Mouse (Mus musculus): ENCODE data around the gene Ubxn6. TPM values are rescaled to one million over a fixed set of nuclear protein-coding genes. Genes with fewer than 3 reads are reported as not detected.

The Ubxn6 gene
- polyA plus RNA-seq, 1 experiment from 2014 or later: 38.8 TPM

DNA sequence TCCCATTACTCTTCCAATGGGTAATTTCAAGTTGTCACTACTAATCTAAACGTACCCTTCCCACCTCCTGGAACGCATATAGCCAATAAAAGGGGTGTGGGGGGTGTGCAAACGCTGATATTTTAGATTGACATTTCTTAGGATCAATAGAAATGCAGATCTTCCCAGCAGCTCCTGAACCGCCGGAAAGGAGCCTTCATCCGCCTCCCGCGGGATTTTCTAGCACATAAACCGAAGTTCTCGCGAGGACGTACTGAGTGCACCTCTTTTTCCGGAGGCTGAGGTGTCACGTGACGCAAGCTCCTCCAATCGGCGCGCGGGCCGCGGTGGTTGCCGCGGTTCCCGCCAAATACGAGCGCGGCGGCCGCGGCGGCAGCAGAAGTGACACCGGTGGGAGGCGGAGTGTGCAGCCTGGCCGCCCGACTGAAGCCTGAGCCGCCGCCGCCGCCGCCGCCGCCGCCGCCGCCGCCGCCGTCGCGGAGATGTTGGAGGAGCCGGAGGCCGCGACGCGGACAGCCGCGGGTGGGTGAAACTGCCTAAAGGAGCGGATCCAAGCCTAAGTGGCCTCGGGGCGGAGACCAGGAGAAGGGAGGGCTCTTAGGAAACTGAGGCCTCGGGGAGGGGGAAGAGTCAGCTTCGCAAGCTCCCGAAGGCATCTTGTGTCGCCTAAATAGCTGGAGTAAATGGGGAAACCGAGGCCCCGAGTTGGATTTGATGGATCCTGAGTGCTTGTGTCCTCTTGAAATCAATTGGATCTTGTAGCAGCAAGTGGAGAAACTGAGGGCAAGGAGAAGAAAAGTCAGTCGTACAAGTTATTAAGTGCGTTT is 34.6 kb downstream of the Ubxn6 start, which contains the start of gene Chaf1a:
TSS of gene Chaf1a (plus strand) at position 410 of the 827 bp plus-strand sequence.
- peak; percentile 90 for ATAC-seq (ENCODE audit: low read depth)
- no peaks in the 10 kb centered on the region for H3K9me3 ChIP-seq (ENCODE audit: control insufficient read depth, low read length)
- peak within 1 kb of the TSS; percentile 87 for H3K4me2 ChIP-seq (ENCODE audit: low read depth, low read length)
- H3K36me3 ChIP-seq (ENCODE audit: control insufficient read depth, insufficient read depth, low read length): 0 out of 2 replicates have a peak, but pooled peaks cover under 1% of the 10 kb centered on the region
- H3K4me1 ChIP-seq (replicated peaks; ENCODE audit: control insufficient read depth, insufficient read depth, low read length): peaks cover 18% of the 10 kb centered on the region
- H3K4me3 ChIP-seq (ENCODE audit: low read length): peak within 1 kb of the TSS; percentile 86
- WGBS: 1% methylated on average over 67 of the region's 68 CpGs
- no peaks in the 10 kb centered on the region for H3K27me3 ChIP-seq (ENCODE audit: control insufficient read depth, insufficient read depth, low read depth, low read length)
- H3K9ac ChIP-seq (ENCODE audit: low read length): peak within 1 kb of the TSS; percentile 87
- H3K27ac ChIP-seq (ENCODE audit: low read length): peak within 1 kb of the TSS; percentile 87

DNA sequence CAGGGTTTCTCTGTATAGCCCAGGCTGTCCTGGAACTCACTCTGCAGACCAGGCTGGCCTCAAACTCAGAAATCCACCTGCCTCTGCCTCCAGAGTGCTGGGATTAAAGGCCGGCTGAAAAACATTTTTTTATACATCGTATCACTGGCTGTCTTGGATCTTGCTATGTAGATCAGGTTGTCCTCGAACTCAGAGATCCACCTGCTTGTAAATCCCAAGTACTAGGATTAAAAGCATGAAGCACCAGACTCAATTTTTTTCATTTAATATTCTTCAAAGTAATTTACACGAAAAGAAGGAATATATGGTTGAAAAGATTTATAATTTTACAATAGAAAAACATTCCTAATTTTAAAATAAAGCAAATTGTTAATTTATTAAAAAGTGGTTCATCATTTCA is 35.5 kb downstream of the Ubxn6 start:
- Histone ChIP-seq H3K9me3 (ENCODE audit: control insufficient read depth, low read length) (no peaks in the 10 kb centered on the region), H3K9ac (ENCODE audit: low read length) (peak overlapping the region; percentile 62; the same call in 1 of the 2 replicates), H3K27ac (ENCODE audit: low read length) (peak overlapping the region; percentile 56), H3K4me2 (ENCODE audit: low read depth, low read length) (peak overlapping the region; percentile 49), H3K4me1 (replicated peaks; ENCODE audit: control insufficient read depth, insufficient read depth, low read length) (peaks cover 25% of the 10 kb centered on the region), H3K27me3 (ENCODE audit: control insufficient read depth, insufficient read depth, low read depth, low read length) (no peaks in the 10 kb centered on the region), H3K36me3 (ENCODE audit: control insufficient read depth, insufficient read depth, low read length) (no peaks in the 10 kb centered on the region), H3K4me3 (ENCODE audit: low read length) (peak overlapping the region; percentile 86)
- no peak for ATAC-seq (ENCODE audit: low read depth)
- WGBS: 74% methylated on average over 4 of the region's 4 CpGs

DNA sequence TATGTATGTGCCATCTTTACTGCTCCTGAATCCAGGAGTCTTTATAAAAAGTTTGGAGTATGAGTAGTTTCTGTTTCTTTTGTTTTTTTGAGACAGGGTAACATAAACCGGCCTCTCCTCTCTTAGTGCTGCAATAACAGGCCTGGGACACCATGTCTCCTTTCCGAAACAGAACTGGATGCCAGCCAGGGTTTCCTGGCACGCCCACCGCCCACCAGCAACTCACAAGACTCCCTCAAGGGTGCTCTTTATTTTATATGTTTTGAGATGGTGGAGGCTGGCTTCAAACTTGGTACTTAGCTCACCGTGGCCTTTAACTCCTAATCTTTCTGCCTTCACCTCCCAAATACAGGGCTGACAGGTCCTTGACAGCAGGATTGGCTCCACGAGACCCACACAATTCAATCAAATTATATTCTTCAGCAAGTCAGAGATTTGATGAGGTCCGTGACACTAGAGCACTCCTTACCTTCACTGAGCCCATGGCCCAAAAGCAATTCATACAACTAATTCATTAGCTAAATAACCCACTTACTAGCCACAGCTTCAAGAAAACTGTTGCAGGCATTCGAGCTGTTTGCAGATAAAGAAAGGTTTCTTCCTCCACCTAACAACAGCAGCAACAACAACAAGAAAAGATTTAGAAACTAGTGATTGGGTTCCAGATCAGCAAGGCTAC is 36.1 kb downstream of the Ubxn6 start:
- ATAC-seq (ENCODE audit: low read depth): no peak
- no peak overlapping the region for H3K9ac ChIP-seq (ENCODE audit: low read length)

DNA sequence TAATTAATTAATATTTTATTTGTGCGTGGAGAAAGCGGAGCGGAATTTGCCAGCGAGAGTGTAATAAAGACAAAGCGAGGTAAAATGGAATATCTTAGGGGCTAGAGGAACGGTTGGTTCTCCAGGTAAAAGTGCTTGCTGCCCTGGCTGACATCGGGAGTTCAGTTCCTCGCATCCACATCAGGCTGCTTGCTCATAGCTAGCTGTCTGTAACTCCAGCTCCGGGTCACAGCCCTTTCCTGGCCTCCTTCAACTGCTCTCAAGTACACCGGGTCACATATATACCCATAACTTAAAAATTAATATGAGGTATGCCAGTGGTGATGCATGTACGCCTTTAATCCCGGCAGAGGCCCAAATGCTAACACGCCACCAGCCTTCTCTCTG is 37.9 kb downstream of the Ubxn6 start:
- Histone ChIP-seq H3K27me3 (ENCODE audit: control insufficient read depth, insufficient read depth, low read depth, low read length) (no peaks in the 10 kb centered on the region), H3K9me3 (ENCODE audit: control insufficient read depth, low read length) (no peaks in the 10 kb centered on the region), H3K27ac (ENCODE audit: low read length) (no peak overlapping the region), H3K36me3 (ENCODE audit: control insufficient read depth, insufficient read depth, low read length) (no peaks in the 10 kb centered on the region), H3K4me1 (replicated peaks; ENCODE audit: control insufficient read depth, insufficient read depth, low read length) (peaks cover 34% of the 10 kb centered on the region), H3K4me3 (ENCODE audit: low read length) (peak overlapping the region; percentile 79), H3K4me2 (ENCODE audit: low read depth, low read length) (peak overlapping the region; percentile 53), H3K9ac (ENCODE audit: low read length) (peak overlapping the region; percentile 67)
- WGBS: 33% methylated on average over 13 of the region's 13 CpGs
- ATAC-seq (ENCODE audit: low read depth): 0 out of 2 replicates have a peak, but pooled peaks have one; percentile 0

More for the DNA sequence above, 36.1 kb downstream of the Ubxn6 start:
- H3K4me3 ChIP-seq (ENCODE audit: low read length): no peak overlapping the region
- H3K27me3 ChIP-seq (ENCODE audit: control insufficient read depth, insufficient read depth, low read depth, low read length): no peaks in the 10 kb centered on the region
- no peak overlapping the region for H3K4me2 ChIP-seq (ENCODE audit: low read depth, low read length)
- no peaks in the 10 kb centered on the region for H3K36me3 ChIP-seq (ENCODE audit: control insufficient read depth, insufficient read depth, low read length)
- H3K27ac ChIP-seq (ENCODE audit: low read length): no peak overlapping the region
- no peaks in the 10 kb centered on the region for H3K9me3 ChIP-seq (ENCODE audit: control insufficient read depth, low read length)
- WGBS: 76% methylated on average over 8 of the region's 8 CpGs
- H3K4me1 ChIP-seq (replicated peaks; ENCODE audit: control insufficient read depth, insufficient read depth, low read length): peaks cover 25% of the 10 kb centered on the region

DNA sequence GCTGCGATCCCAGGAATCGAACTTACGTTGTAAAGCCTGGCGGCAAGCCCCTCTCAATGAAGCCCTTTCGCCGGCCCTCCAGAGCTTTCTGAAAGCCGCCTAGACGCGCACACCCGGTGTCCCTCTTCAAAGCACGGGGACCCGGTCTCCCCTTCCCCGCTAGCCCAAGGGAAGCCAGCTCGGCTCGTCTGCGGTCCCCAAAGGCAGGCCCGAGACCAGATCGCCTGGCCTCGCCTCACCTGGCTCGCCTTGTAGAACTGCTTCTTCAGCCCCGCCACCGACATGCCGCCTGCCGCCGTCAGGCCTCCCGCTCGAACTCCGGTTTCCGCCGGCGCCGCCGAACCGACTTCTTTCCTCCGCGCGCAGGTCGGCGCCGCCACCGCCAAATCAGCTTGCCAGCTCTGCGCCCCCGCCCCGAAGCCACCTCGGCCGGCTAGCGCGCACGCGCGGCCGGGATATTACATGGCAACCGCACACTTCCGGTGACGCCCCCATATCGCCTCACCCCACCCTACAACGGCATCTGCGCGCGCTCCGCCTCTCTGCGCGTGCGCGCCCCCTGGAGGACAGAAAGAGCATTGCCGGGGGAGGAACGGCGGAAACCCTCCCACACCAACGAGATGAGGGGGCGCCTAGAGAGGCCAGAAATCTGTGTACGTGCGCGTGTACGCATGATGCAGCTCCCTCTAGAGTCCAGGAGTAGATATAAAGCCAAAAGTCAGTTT is 38.5 kb downstream of the Ubxn6 start, which contains the start of gene Sh3gl1:
TSS of gene Sh3gl1 (minus strand) at position 460 of the 725 bp plus-strand sequence.
- Histone ChIP-seq H3K9me3 (ENCODE audit: control insufficient read depth, low read length) (no peaks in the 10 kb centered on the region), H3K36me3 (ENCODE audit: control insufficient read depth, insufficient read depth, low read length) (no peaks in the 10 kb centered on the region), H3K4me3 (ENCODE audit: low read length) (peak within 1 kb of the TSS; percentile 79), H3K27ac (ENCODE audit: low read length) (peak within 1 kb of the TSS; percentile 81), H3K4me1 (replicated peaks; ENCODE audit: control insufficient read depth, insufficient read depth, low read length) (peaks cover 28% of the 10 kb centered on the region), H3K4me2 (ENCODE audit: low read depth, low read length) (peak within 1 kb of the TSS; percentile 69), H3K9ac (ENCODE audit: low read length) (peak within 1 kb of the TSS; percentile 90), H3K27me3 (ENCODE audit: control insufficient read depth, insufficient read depth, low read depth, low read length) (no peaks in the 10 kb centered on the region)
- WGBS: under 1% methylated on average over 73 of the region's 74 CpGs
- ATAC-seq (ENCODE audit: low read depth): peak; percentile 90

DNA sequence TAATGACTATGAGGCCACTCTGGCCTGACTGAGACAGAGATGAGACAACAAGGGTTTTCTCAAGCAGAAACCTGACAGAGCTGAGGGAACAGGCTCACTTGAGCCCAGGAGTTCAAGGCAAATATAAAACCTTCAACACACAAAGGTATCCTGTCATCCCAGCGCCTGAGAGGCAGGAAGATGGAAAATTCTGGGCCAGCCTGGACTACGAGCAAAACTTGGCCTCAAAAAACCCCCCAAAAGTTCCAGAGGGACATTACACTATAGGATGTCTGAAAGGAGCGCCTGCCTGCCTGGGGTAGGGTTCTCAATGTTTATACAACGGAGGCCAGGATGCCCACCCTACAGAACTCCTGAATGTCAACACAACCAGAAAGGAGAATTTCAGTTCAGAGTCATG is 39.6 kb downstream of the Ubxn6 start:
- WGBS: 45% methylated on average over 4 of the region's 4 CpGs
- ATAC-seq (ENCODE audit: low read depth): no peak
- Histone ChIP-seq H3K4me3 (ENCODE audit: low read length) (peak overlapping the region; percentile 79), H3K4me1 (replicated peaks; ENCODE audit: control insufficient read depth, insufficient read depth, low read length) (peaks cover 23% of the 10 kb centered on the region), H3K27me3 (ENCODE audit: control insufficient read depth, insufficient read depth, low read depth, low read length) (no peaks in the 10 kb centered on the region), H3K36me3 (ENCODE audit: control insufficient read depth, insufficient read depth, low read length) (no peaks in the 10 kb centered on the region), H3K9me3 (ENCODE audit: control insufficient read depth, low read length) (no peaks in the 10 kb centered on the region), H3K9ac (ENCODE audit: low read length) (peak overlapping the region; percentile 90), H3K27ac (ENCODE audit: low read length) (no peak overlapping the region), H3K4me2 (ENCODE audit: low read depth, low read length) (peak overlapping the region; percentile 69)

DNA sequence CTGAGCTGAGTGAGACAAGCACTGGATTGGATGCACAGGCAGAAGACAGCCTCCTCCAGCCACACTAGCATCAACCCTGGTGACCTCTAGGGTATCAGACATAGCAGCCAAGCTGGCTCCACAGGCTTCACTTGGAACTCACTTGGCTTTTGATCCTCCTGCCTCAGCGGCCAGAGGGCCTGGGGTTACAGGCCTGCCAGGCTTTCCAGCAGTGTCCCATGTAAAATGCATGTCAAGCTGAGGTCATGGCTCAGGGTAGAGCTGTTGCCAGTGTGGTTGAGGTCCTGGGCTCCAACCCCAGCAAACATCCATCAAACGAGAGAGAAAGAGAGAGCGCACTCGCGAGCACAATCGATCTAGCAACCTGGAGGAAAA is 40.1 kb downstream of the Ubxn6 start:
- 74% methylated on average over 6 of the region's 6 CpGs for WGBS
- H3K4me1 ChIP-seq (replicated peaks; ENCODE audit: control insufficient read depth, insufficient read depth, low read length): peaks cover 23% of the 10 kb centered on the region
- H3K9me3 ChIP-seq (ENCODE audit: control insufficient read depth, low read length): no peaks in the 10 kb centered on the region
- H3K4me3 ChIP-seq (ENCODE audit: low read length): no peak overlapping the region
- no peak overlapping the region for H3K9ac ChIP-seq (ENCODE audit: low read length)
- no peak overlapping the region; the same call in 1 of the 2 replicates for H3K4me2 ChIP-seq (ENCODE audit: low read depth, low read length)
- ATAC-seq (ENCODE audit: low read depth): no peak
- H3K27me3 ChIP-seq (ENCODE audit: control insufficient read depth, insufficient read depth, low read depth, low read length): no peaks in the 10 kb centered on the region
- H3K36me3 ChIP-seq (ENCODE audit: control insufficient read depth, insufficient read depth, low read length): no peaks in the 10 kb centered on the region
- H3K27ac ChIP-seq (ENCODE audit: low read length): no peak overlapping the region

DNA sequence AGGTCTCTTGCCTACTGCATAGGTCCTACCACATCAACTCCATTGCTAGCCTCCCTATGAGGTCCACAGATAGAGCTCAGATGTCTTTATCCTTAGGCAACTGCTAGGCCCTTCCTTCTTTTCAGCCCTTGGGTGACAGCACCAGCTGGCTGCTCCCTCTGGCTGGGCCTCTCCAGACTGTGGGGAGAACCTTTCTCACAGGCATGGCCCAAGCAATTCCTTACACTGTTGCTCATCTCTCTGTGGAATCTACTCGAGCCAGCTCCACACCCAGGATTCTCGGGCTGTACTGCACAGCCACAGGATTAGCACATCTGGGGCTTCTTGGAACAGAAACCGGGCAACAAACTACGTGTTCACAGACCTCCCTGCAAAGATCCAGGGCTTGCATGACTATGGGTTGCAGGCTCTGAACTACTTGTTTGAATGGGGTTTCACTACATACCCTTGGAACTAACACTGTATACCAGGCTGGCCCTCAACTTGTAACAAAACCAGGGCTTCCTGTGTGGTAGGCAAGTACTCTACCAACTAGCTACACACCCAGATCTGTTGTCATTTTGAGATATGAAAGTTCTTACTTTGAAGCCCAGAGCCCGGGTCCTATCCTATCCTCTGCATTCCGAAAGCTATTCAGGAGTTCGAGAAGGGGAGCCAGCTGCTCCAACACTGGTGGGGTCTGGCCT is 40.6 kb downstream of the Ubxn6 start:
- 78% methylated on average over 7 of the region's 7 CpGs for WGBS
- no peak overlapping the region for H3K4me3 ChIP-seq (ENCODE audit: low read length)
- H3K9me3 ChIP-seq (ENCODE audit: control insufficient read depth, low read length): no peaks in the 10 kb centered on the region
- peaks cover 23% of the 10 kb centered on the region for H3K4me1 ChIP-seq (replicated peaks; ENCODE audit: control insufficient read depth, insufficient read depth, low read length)
- no peaks in the 10 kb centered on the region for H3K36me3 ChIP-seq (ENCODE audit: control insufficient read depth, insufficient read depth, low read length)
- H3K4me2 ChIP-seq (ENCODE audit: low read depth, low read length): no peak overlapping the region; the same call in 1 of the 2 replicates
- H3K9ac ChIP-seq (ENCODE audit: low read length): no peak overlapping the region
- ATAC-seq (ENCODE audit: low read depth): no peak
- H3K27ac ChIP-seq (ENCODE audit: low read length): no peak overlapping the region
- no peaks in the 10 kb centered on the region for H3K27me3 ChIP-seq (ENCODE audit: control insufficient read depth, insufficient read depth, low read depth, low read length)

Data from lung, embryonic 16.5 days (tissue).